Mouse (Mus musculus) small intestine, adult 2 months (tissue): ENCODE data around the gene Stag1.

Experiments used
- CTCF ChIP-seq: fragments of 200-500 bp; IDR thresholded peaks from 2 replicates; pipeline ENCODE4 v1.5.1; 2012; ENCODE audit warnings: low read depth, mild to moderate bottlenecking, control low read depth, inconsistent platforms, low read length, moderate library complexity, mixed read lengths; ENCODE audit not compliant: insufficient replicate concordance, insufficient read length; ENCODE audit errors: extremely low read depth
- POLR2A ChIP-seq: fragments of 200-500 bp; IDR thresholded peaks from 2 replicates; pipeline ENCODE4 v1.6.1; 2012; ENCODE audit warnings: low read depth, mild to moderate bottlenecking, control low read depth, inconsistent platforms, low read length, moderate library complexity

- TF ChIP-seq CTCF (no peak), POLR2A (no peak)
These were observed 41.9 kb upstream of the Stag1 start for GRCm38 (mm10) chr9:100555686-100556085.
